Mouse (Mus musculus): Measurements from ENCODE around the gene Rsg1. TPM values are rescaled to one million over a fixed set of nuclear protein-coding genes. Genes with fewer than 3 reads are reported as not detected.

The Rsg1 gene
- polyA plus RNA-seq, 1 experiment, result 1.6 TPM

GRCm38 (mm10) chr4:141269080-141269479 is 55.3 kb downstream of the Rsg1 start:
- TF ChIP-seq MYOD1 (IDR thresholded peaks at IDR 0.05; ENCODE audit: control insufficient read depth, insufficient read length, low read depth) (peak; percentile 82), CTCF (IDR thresholded peaks at IDR 0.05; ENCODE audit: control insufficient read depth, insufficient read depth, insufficient read length) (no peak)
- H3ac ChIP-seq (ENCODE audit: control insufficient read depth, insufficient read length, low read depth), result no peak overlapping the region
- H3K4me3 ChIP-seq (ENCODE audit: insufficient read depth, poor library complexity, severe bottlenecking), result no peak overlapping the region
- H3K79me2 ChIP-seq (ENCODE audit: control insufficient read depth, insufficient read depth), result no peaks in the 10 kb centered on the region
- H3K79me3 ChIP-seq (ENCODE audit: low read depth), result no peaks in the 10 kb centered on the region
- no peaks in the 10 kb centered on the region for H3K36me3 ChIP-seq (ENCODE audit: control insufficient read depth, insufficient read depth)
- H3K27me3 ChIP-seq (ENCODE audit: control insufficient read depth, insufficient read depth, insufficient read length), result no peaks in the 10 kb centered on the region

- no peaks in the 10 kb centered on the region for H3K79me3 ChIP-seq (ENCODE audit: low read depth)
- no peaks in the 10 kb centered on the region for H3K36me3 ChIP-seq (ENCODE audit: control insufficient read depth, insufficient read depth)
- H3K27me3 ChIP-seq (ENCODE audit: control insufficient read depth, insufficient read depth, insufficient read length), result no peaks in the 10 kb centered on the region
- peaks cover 7% of the 10 kb centered on the region for H3K79me2 ChIP-seq (ENCODE audit: control insufficient read depth, insufficient read depth)
- no peak overlapping the region for H3K4me3 ChIP-seq (ENCODE audit: insufficient read depth, poor library complexity, severe bottlenecking)
- H3ac ChIP-seq (ENCODE audit: control insufficient read depth, insufficient read length, low read depth), result no peak overlapping the region
- TF ChIP-seq CEBPB (IDR thresholded peaks at IDR 0.05; ENCODE audit: low read depth) (no peak), USF1 (IDR thresholded peaks at IDR 0.05; ENCODE audit: low read depth) (no peak), MYOD1 (IDR thresholded peaks at IDR 0.05; ENCODE audit: control insufficient read depth, insufficient read length, low read depth) (no peak), FOSL1 (IDR thresholded peaks at IDR 0.05; ENCODE audit: insufficient read depth, low read length, poor library complexity, severe bottlenecking) (no peak), MAX (IDR thresholded peaks at IDR 0.05) (no peak), MYOG (IDR thresholded peaks at IDR 0.05; ENCODE audit: control insufficient read depth, extremely low read depth, insufficient read length) (no peak), CTCF (IDR thresholded peaks at IDR 0.05; ENCODE audit: control insufficient read depth, insufficient read depth, insufficient read length) (no peak)
Observed at GRCm38 (mm10) chr4:141270201-141270940, 56.6 kb downstream of the Rsg1 start.

DNA sequence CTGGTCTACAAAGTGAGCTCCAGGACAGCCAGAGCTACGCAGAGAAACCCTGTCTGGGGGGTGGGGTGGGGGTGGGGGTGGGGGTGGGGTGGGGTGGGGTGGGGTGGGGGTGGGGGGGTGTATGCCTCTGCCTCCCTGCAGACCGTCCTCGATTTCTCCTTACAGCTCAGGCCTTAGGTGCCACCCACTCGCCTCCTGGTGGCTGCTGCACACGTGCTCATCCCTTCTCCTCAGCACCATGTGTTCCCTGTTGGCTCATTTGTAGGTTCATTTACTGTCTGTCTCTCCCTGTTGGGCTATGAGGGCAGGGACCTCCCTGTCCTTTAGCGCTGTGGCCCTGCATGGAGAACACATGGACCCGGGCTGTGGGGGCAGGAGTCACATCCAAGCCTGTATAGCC is 57.5 kb downstream of the Rsg1 start:
- no peaks in the 10 kb centered on the region for H3K36me3 ChIP-seq (ENCODE audit: control insufficient read depth, insufficient read depth)
- TF ChIP-seq MYOD1 (IDR thresholded peaks at IDR 0.05; ENCODE audit: control insufficient read depth, insufficient read length, low read depth) (no peak), CTCF (IDR thresholded peaks at IDR 0.05; ENCODE audit: control insufficient read depth, insufficient read depth, insufficient read length) (peak; percentile 20)
- no peaks in the 10 kb centered on the region for H3K79me3 ChIP-seq (ENCODE audit: low read depth)
- no peaks in the 10 kb centered on the region for H3K27me3 ChIP-seq (ENCODE audit: control insufficient read depth, insufficient read depth, insufficient read length)
- no peak overlapping the region for H3ac ChIP-seq (ENCODE audit: control insufficient read depth, insufficient read length, low read depth)
- peaks cover 14% of the 10 kb centered on the region for H3K79me2 ChIP-seq (ENCODE audit: control insufficient read depth, insufficient read depth)
- H3K4me3 ChIP-seq (ENCODE audit: insufficient read depth, poor library complexity, severe bottlenecking), result no peak overlapping the region

DNA sequence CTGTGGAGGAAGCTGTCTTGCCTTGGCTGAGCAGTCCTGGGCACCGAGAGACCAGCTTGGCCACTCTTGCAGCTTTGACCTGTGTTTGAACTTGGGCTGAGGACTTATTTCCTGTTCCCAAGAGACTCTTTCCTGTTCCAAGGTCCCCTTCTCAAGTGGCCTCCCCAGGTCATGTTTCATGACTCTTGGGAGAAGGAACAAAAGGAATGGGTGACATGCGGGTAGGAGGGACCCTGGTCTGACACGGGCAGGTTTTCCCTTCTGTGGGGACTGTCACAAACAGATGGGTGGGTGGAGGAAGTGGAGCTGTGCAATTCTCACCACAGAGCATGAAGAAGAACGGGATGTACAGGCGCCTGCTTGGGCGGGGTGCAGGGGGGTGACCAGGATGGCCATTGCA is 58.0 kb downstream of the Rsg1 start:
- Histone ChIP-seq H3K79me3 (ENCODE audit: low read depth) (no peaks in the 10 kb centered on the region), H3K79me2 (ENCODE audit: control insufficient read depth, insufficient read depth) (peaks cover 16% of the 10 kb centered on the region)
- TF ChIP-seq MAX (IDR thresholded peaks at IDR 0.05), result no peak

GRCm38 (mm10) chr4:141272878-141273277 is 59.1 kb downstream of the Rsg1 start:
- Histone ChIP-seq H3K36me3 (ENCODE audit: control insufficient read depth, insufficient read depth) (no peaks in the 10 kb centered on the region), H3K79me3 (ENCODE audit: low read depth) (no peaks in the 10 kb centered on the region), H3ac (ENCODE audit: control insufficient read depth, insufficient read length, low read depth) (peak overlapping the region; percentile 55), H3K27me3 (ENCODE audit: control insufficient read depth, insufficient read depth, insufficient read length) (no peaks in the 10 kb centered on the region), H3K4me3 (ENCODE audit: insufficient read depth, poor library complexity, severe bottlenecking) (peak overlapping the region; percentile 25), H3K79me2 (ENCODE audit: control insufficient read depth, insufficient read depth) (peaks cover 24% of the 10 kb centered on the region)
- TF ChIP-seq MAX (IDR thresholded peaks at IDR 0.05) (no peak), CEBPB (IDR thresholded peaks at IDR 0.05; ENCODE audit: low read depth) (peak; percentile 83), MYOD1 (IDR thresholded peaks at IDR 0.05; ENCODE audit: control insufficient read depth, insufficient read length, low read depth) (no peak), MYOG (IDR thresholded peaks at IDR 0.05; ENCODE audit: control insufficient read depth, extremely low read depth, insufficient read length) (no peak), FOSL1 (IDR thresholded peaks at IDR 0.05; ENCODE audit: insufficient read depth, low read length, poor library complexity, severe bottlenecking) (no peak), USF1 (IDR thresholded peaks at IDR 0.05; ENCODE audit: low read depth) (no peak), CTCF (IDR thresholded peaks at IDR 0.05; ENCODE audit: control insufficient read depth, insufficient read depth, insufficient read length) (no peak)

More for the DNA sequence above, 58.0 kb downstream of the Rsg1 start:
- H3K36me3 ChIP-seq (ENCODE audit: control insufficient read depth, insufficient read depth), result no peaks in the 10 kb centered on the region
- H3K4me3 ChIP-seq (ENCODE audit: insufficient read depth, poor library complexity, severe bottlenecking), result no peak overlapping the region
- H3ac ChIP-seq (ENCODE audit: control insufficient read depth, insufficient read length, low read depth), result no peak overlapping the region
- no peaks in the 10 kb centered on the region for H3K27me3 ChIP-seq (ENCODE audit: control insufficient read depth, insufficient read depth, insufficient read length)

DNA sequence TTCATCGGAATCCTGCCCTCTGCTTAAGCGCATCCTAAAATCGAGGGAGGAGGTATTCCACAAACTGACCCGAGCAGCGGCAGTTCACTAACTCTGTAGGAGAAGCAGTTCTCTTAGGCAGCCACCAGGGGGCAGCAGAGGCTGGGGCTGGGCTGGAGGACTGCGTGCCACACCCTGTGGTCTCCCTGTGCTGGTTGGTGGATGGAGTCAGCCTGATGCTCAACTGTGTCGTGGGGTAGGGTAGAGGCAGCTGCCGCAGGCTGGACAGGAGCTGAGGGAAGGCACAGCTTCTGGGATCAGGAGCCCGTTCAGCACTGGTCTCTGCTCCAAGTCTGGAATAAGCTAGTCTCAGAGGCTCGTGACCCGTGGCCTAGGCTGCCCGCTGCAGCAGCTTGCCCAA is 59.5 kb downstream of the Rsg1 start:
- H3K4me3 ChIP-seq (ENCODE audit: insufficient read depth, poor library complexity, severe bottlenecking), result peak overlapping the region; percentile 25

More for the DNA sequence above, 59.5 kb downstream of the Rsg1 start:
- no peaks in the 10 kb centered on the region for H3K27me3 ChIP-seq (ENCODE audit: control insufficient read depth, insufficient read depth, insufficient read length)
- TF ChIP-seq FOSL1 (IDR thresholded peaks at IDR 0.05; ENCODE audit: insufficient read depth, low read length, poor library complexity, severe bottlenecking) (no peak), MAX (IDR thresholded peaks at IDR 0.05) (peak; percentile 47), MYOG (IDR thresholded peaks at IDR 0.05; ENCODE audit: control insufficient read depth, extremely low read depth, insufficient read length) (no peak), CEBPB (IDR thresholded peaks at IDR 0.05; ENCODE audit: low read depth) (no peak), USF1 (IDR thresholded peaks at IDR 0.05; ENCODE audit: low read depth) (no peak), CTCF (IDR thresholded peaks at IDR 0.05; ENCODE audit: control insufficient read depth, insufficient read depth, insufficient read length) (peak; percentile 92), MYOD1 (IDR thresholded peaks at IDR 0.05; ENCODE audit: control insufficient read depth, insufficient read length, low read depth) (peak; percentile 59)
- H3ac ChIP-seq (ENCODE audit: control insufficient read depth, insufficient read length, low read depth), result peak overlapping the region; percentile 58
- no peaks in the 10 kb centered on the region for H3K79me3 ChIP-seq (ENCODE audit: low read depth)
- peaks cover 24% of the 10 kb centered on the region for H3K79me2 ChIP-seq (ENCODE audit: control insufficient read depth, insufficient read depth)
- no peaks in the 10 kb centered on the region for H3K36me3 ChIP-seq (ENCODE audit: control insufficient read depth, insufficient read depth)
